Mouse (Mus musculus): ENCODE measurements around the gene Atp5h. TPM values are rescaled to one million over a fixed set of nuclear protein-coding genes. Genes with fewer than 3 reads are reported as not detected.

Gene Atp5h
- total RNA-seq, 2 experiments from 2014 or later: 968 to 1,066 TPM

DNA sequence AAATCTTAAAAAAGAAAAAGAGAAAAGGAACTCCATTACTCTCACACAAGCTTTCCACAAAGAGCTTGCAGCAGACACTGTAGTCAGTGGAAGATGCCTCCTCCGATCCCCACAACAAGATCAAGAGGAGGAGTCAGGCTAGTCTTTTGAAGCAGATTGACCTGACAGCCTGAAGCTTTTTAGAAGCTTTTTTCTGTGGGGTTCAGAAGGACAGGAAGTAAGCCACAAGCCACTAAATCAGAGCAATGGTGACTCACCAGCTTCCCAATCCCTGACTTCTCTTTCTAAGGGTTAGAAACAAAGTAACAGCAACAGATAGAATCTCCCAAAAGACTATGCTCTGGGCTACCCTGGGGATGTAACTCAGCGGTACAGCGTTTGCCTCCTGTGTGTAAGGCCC is 19.6 kb upstream of the Atp5h start:
- no peak for DNase-seq

DNA sequence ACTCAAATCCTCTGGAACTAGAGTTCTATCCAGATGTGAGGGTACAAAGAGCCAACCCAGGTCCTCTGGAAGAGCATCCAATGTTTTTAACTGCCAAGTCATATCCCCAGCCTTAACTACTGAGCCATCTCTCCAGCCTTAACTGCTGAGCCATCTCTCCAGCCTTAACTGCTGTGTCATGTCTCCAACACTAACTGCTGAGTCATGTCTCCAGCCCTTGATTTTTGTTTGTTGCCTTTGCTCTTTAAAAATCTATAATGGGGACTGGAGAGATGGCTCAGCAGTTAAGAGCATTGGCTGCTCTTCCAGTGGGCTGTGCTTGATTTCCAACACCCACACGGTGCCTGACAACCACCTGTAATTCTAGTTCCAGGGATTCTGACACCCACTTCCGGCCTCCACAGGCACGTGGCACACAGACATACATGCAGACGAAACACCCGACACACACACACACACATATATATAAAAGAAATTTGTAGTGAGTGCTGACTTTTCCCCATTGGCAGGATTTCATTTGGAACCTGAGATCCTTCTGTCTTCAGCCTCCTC is 17.9 kb upstream of the Atp5h start:
- DNase-seq: no peak

DNA sequence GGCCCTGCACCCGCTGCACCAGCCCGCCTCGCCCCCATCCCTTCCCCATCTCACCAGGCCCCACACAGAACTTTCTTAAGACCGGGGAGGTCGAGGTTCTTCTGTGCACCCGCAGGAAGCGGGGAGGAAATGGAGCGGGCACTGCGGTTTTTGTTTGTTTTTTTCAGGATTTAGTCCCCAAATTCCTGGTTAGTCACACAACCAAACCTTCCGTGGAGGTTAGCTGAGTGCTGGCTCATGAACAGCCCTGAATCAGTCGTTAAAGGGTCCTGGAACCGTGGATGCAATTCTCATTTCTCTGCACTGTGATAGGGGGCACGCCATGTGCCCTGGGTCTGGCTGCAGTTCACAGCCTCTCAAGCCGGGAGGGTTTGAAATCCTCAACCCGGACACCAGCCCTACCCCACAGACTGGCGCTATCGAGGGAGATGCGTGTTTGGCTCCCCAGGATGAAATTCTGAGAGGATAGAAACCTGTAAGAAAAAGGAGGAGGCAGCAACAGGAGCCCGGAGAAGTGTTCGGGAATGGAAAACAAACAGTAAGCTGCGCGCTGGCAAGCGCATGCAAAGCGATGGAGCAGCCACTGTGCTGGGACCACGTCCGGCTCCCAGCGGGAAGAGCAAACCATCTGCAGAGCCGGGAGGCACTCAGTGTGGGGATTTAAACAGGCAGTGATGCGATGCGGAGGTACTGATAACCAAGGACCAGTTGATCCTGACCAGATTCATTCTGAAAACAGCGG is 16.0 kb upstream of the Atp5h start:
- DNase-seq: no peak

DNA sequence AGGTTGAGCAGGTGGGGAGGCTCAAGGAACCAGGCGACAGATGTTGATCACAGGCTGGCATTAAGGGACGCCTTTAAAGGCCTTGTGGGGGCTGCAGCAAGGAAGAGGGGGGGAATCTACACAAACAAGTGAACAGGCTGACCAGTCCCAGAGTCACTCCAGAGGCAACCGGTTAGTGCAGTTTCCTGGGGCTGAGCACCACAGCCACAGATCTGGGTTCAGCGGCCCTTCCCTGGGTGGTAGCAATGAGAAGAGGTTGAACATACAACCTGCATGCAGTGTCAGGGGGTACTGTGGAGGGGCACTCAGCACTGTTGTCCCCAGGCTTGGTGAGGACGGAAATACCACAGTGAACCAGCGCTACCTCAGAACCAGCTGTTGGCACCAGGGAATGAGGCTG is 13.6 kb upstream of the Atp5h start:
- no peak for DNase-seq

DNA sequence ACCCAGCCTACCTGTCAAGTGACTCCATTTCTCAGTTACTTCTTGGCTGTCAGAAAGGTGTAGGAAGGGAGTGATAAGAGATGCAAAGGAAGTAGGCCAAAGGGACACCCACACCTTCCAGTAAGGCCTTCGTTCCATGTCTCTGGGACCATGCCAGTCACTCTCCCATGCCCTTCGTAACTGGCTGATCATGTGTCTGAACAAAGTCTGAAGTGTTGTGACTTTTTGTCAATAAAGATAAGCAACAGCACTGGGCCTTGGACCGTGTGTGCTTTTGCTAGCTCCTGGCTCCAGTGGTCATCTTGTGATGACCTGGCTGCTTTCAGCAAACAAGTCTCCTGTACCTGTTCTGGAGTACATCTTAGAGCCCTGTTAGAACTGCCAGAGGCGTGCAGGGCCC is 13.1 kb upstream of the Atp5h start:
- DNase-seq: no peak

DNA sequence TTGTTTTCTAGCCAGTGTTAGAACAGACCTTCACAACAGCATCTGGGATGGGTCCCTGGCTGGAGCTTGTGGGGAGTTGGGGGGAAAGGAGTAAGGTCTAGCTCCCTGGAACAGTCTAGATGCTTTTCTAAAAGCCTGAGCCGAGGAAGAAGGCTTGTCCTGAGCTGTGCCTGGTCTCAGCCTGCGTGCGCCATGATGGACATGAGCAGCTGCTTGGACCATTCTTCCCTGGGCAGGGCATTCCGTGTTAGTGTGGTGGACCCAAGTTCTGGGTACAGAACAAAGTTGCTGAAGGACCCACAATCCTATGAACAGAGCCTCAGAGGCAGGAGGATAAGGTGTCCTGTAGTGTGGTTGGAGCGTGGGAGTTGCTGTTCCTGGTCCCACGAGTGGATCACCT is 10.8 kb upstream of the Atp5h start:
- DNase-seq: no peak

DNA sequence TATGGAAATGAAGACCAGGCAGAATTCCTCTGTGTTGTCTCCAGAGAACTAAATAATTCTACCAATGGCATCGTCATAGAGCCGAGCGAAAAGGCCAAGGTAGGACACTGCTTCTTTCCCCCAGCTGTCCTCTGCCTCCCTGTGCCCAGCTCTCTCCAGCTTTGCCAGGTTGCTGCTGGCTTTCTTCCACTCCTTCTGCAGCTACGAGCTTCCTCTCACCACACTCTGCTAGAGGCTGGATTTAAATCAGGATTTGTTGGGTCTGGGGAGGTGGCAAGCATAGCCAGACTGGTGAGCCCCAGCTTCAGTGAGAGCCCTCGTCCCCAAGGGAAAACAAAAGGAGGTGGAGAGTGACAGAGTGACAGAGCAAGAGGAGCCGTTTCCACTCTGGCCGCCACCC is 9.5 kb upstream of the Atp5h start:
- DNase-seq: no peak

DNA sequence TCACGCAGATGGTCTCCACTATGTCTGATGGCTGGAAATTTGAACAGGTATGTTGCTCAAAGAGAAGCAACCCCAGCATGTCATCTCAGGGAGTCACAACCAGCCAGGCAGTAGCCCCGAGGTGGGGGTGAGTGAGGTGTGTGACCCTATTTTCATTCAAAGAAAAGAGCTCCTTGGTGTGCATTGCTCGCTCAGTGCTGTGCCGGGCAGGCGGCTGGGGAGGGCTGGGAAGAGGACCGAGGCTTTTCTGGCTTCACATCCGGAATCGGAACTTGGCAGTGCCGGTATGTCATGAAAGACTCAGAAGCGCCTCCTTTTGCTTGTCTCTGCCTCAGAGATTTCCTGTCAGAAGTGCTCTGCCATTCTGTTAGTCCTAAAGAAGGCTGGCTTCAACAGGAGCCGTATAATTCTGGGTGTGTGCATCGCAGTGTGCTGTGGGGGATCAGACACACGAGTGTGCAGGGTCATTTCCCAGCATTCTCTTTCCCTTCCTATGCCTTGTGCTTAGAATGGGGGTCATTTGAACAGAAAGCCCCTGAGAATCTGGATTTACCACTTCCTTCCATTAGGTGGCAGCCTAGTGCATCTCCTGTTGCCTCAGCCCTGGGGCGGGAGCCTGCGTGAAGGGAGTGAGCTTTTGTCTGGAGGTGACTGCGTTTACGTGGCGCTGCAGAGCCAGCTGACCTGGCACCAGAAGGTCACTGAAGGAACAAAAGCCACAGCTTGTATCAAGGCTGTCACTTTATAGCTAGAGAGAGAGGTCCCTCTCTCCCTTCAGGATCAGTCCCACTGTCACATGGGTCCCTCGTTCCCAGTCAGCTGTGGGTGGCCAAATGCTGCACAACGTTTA is 7.9 kb upstream of the Atp5h start:
- DNase-seq: peak; percentile 80

DNA sequence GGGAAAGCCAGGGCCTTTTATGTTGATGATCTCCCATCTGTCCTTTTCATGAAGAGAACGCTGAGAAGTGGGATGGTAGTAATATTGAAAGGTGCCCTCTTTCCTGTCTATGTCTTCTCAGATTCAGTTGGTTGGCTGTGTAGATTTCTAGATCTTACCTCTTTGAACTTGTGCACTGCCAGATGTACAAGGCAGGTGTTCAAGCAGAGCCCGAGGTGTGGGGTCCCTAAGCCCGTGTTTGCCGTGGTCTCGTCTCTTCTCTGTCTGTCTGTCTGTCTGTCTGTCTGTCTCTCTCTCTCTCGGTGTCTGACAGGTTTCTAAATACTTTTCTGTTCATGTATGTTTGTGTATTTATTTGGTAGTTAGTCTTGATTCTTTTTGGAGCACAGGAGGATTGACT is 5.9 kb upstream of the Atp5h start:
- no peak for DNase-seq

DNA sequence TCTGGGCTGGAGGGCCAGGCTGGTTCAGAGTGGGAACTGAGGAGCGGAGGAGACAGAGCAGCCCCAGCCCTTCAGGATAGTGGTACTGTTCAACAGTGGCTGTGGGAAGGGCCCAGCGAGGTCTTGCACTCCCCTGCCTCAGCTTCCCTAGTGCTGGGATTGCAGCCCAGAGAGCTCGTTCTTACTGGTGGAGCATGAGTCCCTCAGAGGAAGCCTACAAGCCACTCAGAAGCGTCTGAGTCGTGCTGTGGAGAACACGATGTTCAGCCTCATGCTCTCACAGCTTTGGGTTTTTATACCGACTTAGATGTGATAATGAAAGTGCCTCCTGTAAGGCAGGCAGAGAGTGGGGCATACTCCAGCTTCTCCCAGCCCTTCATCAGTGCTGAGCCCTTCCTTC is 4.9 kb upstream of the Atp5h start:
- no peak for DNase-seq

DNA sequence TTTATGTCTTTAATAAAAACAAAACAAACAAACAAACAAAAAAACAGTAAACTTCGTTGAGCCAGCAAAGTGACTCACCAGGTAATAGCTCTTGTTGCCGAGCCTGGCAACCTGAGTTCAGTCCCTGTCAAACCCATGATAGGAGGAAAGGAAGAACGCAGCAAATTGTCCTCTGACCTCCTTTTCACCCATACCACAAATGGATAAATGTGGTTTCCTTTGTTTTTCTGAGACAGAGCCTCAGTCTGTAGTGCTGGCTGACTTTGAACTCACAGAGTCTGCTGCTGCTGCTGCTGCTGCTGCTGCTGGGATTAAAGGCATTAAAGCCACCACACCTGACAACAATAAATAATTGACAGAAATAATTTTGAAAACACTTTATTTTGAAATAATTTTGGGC is 3.3 kb upstream of the Atp5h start:
- no peak for DNase-seq

DNA sequence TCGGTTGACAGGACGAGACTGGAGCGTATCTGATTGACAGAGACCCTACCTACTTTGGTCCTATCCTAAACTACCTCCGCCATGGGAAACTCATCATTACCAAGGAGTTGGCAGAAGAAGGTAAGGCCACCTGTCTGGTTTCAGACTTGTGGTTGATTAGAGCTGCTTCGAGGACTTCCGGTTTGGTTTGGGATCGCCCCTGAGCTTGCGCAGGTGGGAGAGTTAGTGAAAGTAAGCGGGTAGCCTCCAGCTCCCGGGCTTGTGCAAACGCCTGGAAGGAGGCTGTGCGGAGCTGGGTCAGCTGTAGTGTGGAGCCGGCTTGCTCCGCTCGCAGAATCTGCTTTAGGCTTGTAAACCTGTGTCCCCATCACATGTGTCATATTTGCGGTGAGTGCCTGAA is 2.2 kb upstream of the Atp5h start:
- no peak for DNase-seq

DNA sequence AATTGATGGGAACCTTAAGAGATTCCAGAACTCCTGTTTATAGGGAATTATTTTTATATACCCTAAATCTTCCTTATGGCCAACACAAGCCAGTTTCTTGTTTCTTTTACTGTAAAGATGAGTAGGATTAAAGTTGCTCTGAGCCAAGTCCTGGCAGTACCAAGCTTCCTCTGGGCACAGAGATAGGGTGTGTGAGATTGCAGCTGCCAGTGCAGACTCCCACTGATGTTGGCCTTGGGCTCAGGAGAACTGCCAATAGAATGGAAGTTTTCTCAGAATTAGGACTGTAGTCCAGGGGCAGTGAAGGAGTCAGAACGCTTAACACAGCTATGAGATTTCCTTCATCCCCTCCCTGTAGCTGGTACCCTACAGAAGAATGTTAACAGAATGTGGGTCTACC is 1.6 kb upstream of the Atp5h start:
- no peak for DNase-seq

DNA sequence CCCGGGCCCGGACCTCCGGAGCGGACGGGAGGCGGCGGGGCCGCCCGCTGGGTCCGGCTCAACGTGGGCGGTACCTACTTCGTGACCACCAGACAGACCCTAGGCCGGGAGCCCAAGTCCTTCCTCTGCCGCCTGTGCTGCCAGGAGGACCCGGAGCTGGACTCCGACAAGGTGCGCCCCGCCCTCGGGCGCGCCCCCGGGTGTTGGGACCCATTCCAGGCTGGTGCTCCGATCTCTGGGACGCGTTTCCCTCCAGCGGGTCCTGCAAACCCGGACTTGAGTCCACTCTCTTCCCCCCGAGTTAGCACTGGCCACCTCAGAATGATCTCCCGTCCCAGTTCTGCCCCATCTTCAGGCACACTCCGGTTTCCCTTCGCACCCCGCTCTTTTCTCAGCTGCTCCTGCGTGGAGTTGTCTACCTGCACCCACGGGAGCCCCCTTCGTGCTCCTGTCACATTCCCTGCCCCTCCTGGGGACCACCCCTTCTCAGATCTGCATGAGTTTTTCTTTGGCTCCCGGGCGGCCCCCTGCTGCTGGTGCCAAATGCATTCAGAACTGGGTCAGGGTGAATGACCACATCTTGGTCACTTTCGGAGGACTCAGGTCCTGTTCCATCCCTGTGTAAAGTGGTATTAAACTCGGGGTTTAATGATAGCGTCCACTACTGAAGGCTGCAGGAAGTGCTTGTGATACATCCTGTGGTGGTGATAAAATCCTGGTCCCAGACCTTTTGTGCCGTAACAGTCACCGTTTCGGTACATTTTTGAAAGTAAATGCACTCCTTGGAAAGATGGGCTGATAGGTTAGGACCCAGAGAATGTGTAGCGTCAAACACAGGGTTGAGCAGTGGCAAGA is 801 bp upstream of the Atp5h start:
- peak; percentile 77 for DNase-seq

DNA sequence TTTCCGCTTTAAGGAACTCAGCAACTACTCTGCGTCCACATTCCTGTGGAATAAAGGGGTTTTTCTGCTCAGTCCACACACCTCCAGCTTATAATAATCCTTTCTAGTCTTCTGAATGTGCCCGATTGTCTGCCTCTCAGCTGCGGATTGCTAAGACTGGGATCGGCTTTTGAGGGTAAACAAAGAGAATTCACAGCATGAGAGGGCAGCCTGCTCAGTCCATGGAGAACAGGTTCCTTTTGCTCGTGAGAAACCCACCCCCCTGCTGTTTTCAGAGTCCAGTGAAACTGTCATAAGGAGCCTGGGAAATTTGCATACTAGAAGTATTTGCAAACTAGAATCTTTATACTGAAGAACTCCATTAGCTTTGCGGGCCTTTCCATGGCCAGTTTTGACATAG is 10.2 kb downstream of the Atp5h start:
- DNase-seq: no peak

DNA sequence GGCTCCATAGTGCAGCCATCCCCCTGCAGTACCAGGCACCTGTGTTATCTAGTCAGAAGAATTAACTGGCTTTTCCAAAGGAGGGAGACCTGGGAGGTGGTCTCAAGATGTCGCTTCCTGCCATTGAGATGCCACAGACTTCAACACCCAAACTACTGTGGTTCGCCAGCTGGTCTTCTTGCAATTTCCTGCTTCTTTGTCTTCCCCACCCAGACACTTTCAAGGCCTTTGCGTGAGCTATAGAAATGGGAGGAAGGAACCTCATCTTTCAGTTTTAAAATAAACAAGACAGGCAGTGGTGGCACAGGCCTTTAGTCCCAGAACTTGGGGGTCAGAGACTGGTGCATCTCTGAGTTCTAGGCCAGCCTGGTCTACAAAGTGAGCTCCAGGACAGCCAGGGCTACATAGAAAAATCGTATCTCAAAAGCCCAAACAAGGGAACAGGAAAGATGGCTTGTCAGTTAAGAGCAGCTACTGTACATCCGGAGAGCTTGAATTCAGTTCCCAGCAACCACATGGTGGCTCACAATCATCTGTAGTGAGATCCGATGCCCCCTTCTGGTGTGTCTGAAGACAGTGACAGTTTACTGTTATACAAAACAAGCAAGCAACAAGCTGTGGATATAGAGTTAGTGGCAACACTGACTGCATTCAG is 11.4 kb downstream of the Atp5h start:
- no peak for DNase-seq

DNA sequence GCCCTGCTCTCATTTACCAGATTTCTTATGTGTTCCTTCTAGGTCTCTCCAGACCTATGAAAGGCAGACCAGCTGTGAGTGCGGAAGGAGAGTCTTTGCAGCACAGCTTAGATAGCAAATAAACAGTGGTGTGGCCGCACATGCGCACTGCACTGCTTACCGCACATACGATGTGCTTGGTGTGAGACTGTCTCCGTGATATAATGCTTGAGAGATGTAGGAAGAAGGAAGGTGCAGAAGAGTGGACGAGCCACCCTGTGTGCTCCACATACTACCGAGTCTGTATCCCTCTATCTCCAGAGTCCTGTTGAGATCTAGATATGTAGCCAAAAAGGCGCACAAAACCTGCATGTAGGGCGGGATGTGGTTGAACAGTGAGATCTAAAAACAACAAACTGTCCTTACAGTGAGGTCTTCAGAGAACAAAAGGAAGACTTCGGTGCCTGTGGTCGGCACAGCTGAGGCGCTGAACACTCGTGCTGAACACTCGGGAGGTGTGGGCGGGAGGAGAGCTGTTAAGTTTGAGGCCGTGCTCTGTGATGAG is 12.8 kb downstream of the Atp5h start:
- DNase-seq: no peak

DNA sequence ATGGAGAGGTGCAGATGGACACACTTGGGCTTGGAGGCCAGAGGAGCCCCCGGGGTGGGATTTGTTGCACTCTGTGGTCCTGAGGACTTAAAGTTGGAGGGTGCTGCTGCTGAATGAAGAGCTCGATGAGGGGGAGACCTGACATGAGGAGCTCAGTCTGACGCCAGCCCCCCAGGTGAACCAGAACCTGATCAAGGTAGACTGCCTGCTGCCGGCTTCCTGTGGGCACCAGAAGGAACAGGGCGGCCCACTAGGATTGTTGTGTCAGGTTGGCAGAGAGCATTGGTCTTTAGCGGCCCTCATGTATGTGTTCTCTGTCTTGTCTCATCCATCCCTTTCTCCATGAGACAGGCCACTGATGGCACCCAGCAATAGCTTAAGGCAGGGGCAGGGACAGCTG is 14.0 kb downstream of the Atp5h start:
- no peak for DNase-seq

DNA sequence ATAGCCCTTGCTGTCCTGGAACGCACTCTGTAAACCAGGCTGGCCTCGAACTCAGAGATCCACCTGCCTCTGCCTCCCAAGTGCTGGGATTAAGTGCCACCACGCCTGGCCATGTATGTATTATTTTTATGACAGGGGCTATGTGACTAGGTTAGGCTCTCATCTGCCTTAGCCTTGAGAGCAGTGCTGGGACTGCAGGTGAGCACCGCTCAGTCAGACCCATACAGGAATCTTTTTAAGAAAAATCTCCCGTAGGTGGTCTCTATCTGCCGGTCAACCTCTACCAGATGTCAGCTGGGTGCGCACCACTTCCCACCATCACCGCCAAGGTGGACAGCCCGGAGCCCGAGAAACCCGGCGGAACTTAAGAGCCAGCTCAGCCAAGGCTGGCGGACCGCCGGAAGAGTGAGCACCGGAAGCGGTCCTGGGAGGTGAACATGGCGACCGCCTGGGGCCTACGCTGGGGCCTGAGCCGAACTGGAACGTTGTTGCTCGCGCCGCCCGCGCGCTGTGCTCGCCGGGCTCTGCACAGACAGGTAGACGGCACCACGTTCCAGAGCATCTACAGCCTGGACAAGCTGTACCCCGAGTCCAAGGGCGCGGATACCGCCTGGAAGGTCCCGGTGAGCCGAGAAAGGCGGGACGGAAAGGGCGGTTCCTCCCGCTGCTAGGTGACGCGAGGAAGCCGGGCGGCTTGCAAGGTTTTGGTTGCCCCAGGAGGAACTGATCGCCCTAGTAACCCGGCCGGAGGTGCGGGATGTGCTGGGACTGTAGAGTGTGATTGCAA is 16.2 kb downstream of the Atp5h start, which contains the start of gene Mrpl58:
Mrpl58 (plus strand) TSS at position 415 of the 787 bp plus-strand sequence.
- peak; percentile 90 for DNase-seq

DNA sequence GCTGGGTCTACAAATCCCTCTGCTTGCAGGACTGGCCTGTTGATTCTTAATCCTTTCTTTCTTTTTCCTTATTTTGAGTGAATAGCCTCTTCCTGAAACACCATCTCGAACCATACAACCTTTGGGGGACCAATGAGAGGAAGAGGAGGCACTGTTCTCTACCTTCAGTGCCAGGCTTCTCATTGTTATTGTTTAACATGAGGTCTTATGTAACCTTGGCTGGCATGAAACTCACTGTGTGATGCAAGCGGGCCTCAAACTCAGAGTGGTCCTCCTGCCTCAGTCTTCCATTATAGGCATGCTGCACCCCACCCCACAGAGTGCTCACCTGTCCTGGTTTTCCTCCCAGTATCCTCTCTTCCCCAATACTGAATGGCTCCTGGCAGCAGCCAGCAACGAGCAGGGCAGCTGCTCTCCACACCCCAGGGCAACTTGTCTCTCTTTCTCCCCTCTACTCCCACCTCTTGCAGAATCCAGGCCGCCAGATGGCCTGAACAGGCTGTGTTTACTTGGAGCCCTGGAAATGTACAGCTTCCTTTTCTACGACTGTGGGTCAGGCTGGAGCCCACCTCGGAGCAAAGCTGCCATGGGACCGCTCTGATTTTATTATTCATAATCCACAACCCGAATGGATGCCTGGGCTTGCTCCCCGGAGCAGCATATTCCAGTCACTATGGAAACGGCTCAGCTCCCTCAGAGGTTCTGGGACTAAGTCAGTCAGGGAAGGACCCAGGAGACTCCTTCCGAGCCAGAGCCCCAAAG is 19.0 kb downstream of the Atp5h start:
- no peak for DNase-seq
